Mouse (Mus musculus) central nervous system, embryonic 11.5 days (tissue): ENCODE measurements around the gene Ecel1. TPM values are rescaled to one million over a fixed set of nuclear protein-coding genes. Genes with fewer than 3 reads are reported as not detected.

Experiments
- polyA plus RNA-seq: library from polyadenylated mRNA; depleted of rRNA; stranded (reverse); fragments of >200 nt; gene quantifications from 2 replicates; pipeline ENCODE4 v1.2.3, GENCODE M21; 2012; rRNA removed

Gene Ecel1
- 6.0 and 13.5 TPM in 2 replicates for polyA plus RNA-seq

GRCm38 (mm10) chr1:87156199-87156587 is at the start of gene Ecel1:
Gene Ecel1 (minus strand): TSS chr1:87156521.

DNA sequence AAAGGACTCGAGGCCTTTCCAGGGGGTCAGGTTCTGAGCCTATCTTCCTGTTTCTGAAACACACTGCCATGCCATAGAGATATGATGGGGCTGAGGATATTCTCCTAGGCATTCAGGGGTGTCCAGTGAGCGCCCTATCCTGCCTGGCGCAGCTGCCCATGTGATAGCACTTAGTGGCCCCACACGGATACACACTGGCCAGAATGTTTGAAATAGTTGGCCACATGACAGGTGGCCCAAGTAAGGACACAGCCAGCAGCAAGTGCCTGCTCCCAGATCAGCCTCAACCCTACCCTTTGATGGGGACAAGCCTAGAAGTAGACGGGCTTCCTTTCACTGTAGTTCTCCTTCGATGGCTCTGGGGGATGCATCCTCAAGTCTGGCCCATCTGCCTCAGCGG is 48.1 kb upstream of the Ecel1 start, which contains the start of gene Chrng:
Gene Chrng, plus strand, starts transcription at position 193 of the 400 bp plus-strand sequence.

DNA sequence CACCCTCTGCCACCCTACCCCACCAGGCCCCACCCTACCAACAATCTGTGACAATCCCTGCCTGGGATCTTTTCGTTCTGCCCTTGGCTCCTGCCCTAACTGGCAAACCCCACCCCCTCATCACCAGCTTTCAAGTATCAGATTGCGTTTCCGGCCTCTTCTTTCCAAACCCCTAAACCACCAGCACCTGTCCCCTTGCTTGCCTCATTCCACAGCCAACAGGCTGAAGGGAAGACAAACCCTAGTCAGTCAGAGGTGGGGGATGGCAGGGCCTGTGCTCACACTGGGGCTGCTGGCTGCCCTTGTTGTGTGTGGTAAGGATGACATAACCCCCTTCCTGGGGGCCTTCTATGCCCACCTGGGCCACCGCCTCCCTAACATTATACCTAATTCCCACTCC is 34.1 kb upstream of the Ecel1 start, which contains the start of gene Chrnd:
Gene Chrnd, plus strand, starts transcription at position 179 of the 400 bp plus-strand sequence.

DNA sequence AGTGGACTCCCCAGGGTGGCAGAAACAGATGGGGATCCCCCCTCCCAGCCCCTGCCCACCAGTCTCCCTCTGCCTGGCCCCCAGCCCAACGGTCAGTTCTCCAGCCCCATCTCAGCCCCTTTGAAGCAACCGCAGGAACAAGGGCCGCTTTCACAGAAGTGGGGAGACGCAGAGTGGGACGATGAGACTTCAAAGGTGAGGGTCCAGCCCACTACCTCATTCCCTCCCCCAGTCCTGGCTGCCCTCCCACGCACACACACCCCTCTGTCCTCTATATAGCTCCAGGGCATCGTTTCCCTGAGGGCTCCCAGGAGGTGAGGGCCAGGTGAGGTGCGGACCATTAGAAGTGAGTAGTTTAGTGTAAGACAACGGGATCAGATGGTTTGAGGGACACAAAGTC is 26.7 kb upstream of the Ecel1 start, which contains the start of gene Prss56:
Gene Prss56, plus strand, starts transcription at position 301 of the 400 bp plus-strand sequence.

GRCm38 (mm10) chr1:87124673-87125072 is 31.6 kb downstream of the Ecel1 start, which contains the start of gene Akp3:
Gene Akp3 (plus strand): TSS chr1:87124973.

GRCm38 (mm10) chr1:87101411-87101810 is 54.9 kb downstream of the Ecel1 start, which contains the start of gene Alpi:
Gene Alpi (minus strand): TSS chr1:87101606.

Other genes with a start within 250 kb of the Ecel1 start
- gene Alppl2, start 66.6 kb downstream of the Ecel1 start, polyA plus RNA-seq = not detected in 2 replicates
- 0.04 TPM in 1 of 2 replicates, not detected in the other for gene Alpi, start 54.9 kb downstream of the Ecel1 start, polyA plus RNA-seq
- gene Akp3, start 31.5 kb downstream of the Ecel1 start, polyA plus RNA-seq = not detected in 2 replicates
- gene Prss56, start 26.8 kb upstream of the Ecel1 start, polyA plus RNA-seq = 0.28 and 0.37 TPM in 2 replicates
- 0.02 and 1.1 TPM in 2 replicates for gene Chrnd, start 34.1 kb upstream of the Ecel1 start, polyA plus RNA-seq
- gene Chrng, start 48.1 kb upstream of the Ecel1 start, polyA plus RNA-seq = 0.07 and 7.6 TPM in 2 replicates
- 86.7 and 107 TPM in 2 replicates for gene Eif4e2, start 57.4 kb upstream of the Ecel1 start, polyA plus RNA-seq
- gene Efhd1, start 107.8 kb upstream of the Ecel1 start, polyA plus RNA-seq = 0.65 and 0.78 TPM in 2 replicates
- 63.7 and 67.4 TPM in 2 replicates for gene Gigyf2, start 170.5 kb upstream of the Ecel1 start, polyA plus RNA-seq
- 0.39 and 0.41 TPM in 2 replicates for gene Kcnj13, start 238.2 kb upstream of the Ecel1 start, polyA plus RNA-seq